Mouse (Mus musculus) leukemia stem cell, adult 10-12 weeks (primary cell): ENCODE data around the gene Gm17019. TPM values are rescaled to one million over a fixed set of nuclear protein-coding genes. Genes with fewer than 3 reads are reported as not detected.

Experiments used
- polyA plus RNA-seq: library from polyadenylated mRNA; stranded (reverse); fragments of >175 nt; gene quantifications from 2 replicates; pipeline ENCODE4 v1.2.3, GENCODE M21; 2012; ENCODE audit warnings: low replicate concordance

Gene Gm17019
- polyA plus RNA-seq = not detected in 2 replicates

GRCm38 (mm10) chr5:15032898-15033297 lies at the start of gene Gm17019:
Gene Gm17019 (minus strand): TSS chr5:15032998.

Other genes starting within 250 kb of the Gm17019 start
- gene Gm9758, start 118.1 kb downstream of the Gm17019 start, polyA plus RNA-seq = not detected in 2 replicates
- not detected in 2 replicates for gene Speer4e, start 94.6 kb downstream of the Gm17019 start, polyA plus RNA-seq
- not detected in 2 replicates for gene Gm10354, start 54.1 kb downstream of the Gm17019 start, polyA plus RNA-seq